Mouse (Mus musculus) duodenum, adult 2 months (tissue): Measurements from ENCODE around the gene Tmem183a. TPM values are rescaled to one million over a fixed set of nuclear protein-coding genes. Genes with fewer than 3 reads are reported as not detected.

ENCODE experiments used
- polyA plus RNA-seq: library from polyadenylated mRNA; depleted of rRNA; stranded (reverse); fragments of >200 nt; gene quantifications from 2 replicates; pipeline ENCODE4 v1.2.3, GENCODE M21; 2012; ENCODE audit warnings: low replicate concordance; rRNA removed

Gene Tmem183a
- 83.7 and 107 TPM in 2 replicates for polyA plus RNA-seq

DNA sequence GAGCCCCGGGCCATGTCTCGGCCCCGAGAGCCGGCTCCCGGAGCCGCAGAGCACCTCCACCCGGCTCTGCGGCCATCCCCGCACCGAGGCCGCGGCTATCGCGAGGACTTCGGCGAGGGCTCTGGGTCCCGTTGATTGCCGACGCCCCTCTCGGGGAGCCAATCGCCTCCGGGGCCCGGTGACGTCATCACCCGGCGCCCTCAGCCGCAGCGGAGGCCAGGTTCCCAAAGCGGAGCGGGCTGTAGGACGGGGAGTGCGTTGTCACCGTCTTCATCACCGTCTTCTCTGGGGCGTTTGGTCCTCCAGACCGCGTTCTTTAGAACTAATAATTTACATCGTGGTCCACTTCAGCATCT is at the start of gene Tmem183a:
Gene Tmem183a, minus strand, starts transcription at position 123 of the 356 bp plus-strand sequence.

DNA sequence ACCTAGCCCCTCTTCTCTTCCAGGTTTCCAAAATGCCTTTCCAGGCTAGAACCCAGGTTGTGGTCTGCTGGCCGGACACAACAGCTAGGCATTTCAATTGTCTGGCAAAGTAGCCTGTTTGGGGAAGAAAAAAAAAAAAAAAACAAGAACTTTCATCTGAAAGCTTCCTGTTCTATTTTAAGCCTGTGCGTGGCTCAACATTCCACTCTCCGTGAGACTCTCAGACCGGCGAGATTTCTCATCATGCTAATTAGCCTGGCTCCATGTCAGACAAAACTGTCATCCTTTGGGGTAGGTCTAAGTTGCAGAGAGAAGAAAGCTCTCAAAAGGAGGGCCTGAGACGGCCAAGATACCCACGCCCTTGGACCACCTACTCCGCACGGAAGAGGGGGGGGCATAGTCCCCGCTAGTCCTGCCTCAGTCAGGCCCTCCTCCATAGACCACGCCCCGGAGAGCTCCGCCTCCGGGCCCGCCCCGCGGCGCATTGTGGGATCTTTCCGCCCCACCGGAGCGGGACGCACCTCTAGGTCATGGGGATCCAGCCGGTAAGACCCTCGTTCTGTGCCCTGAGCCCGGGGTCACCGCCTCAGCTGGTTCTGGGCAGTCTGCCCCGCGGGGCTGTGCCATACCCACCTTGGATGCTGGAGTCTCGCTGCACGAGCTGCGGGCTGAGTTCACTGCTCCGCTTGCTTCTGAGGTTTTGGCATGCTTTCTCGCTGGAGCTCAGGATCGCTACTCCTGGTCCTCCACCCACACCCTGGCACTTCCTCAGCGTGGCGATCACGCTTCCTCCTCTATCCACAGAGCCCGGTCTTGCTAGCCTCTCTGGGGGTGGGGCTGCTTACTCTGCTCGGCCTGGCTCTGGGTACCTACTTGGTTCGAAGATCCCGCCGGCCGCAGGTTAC is 44.0 kb upstream of the Tmem183a start, which contains the start of gene Cyb5r1:
Gene Cyb5r1, plus strand, starts transcription at position 51 of the 905 bp plus-strand sequence.

DNA sequence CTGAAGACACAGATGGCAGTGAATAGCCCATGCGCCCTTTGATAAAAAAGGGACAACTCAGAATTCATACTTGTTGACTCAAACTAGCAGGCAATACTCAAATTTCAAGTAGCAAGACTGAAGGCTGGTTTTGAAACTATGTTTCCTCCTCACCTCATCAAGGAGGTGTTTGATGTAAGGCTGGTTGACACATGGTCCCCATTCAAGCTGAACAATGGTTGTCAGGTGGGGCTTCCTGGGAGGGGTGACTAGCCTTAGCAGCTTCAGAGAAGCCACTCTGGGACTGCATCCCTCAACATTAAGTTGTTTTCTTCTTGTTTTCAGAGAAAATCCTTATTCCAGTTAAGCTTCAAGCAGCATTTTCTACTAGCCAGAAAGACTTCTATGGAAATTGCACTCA is 23.9 kb upstream of the Tmem183a start, which contains the start of gene 4933406M09Rik:
Gene 4933406M09Rik, plus strand, starts transcription at position 275 of the 400 bp plus-strand sequence.

DNA sequence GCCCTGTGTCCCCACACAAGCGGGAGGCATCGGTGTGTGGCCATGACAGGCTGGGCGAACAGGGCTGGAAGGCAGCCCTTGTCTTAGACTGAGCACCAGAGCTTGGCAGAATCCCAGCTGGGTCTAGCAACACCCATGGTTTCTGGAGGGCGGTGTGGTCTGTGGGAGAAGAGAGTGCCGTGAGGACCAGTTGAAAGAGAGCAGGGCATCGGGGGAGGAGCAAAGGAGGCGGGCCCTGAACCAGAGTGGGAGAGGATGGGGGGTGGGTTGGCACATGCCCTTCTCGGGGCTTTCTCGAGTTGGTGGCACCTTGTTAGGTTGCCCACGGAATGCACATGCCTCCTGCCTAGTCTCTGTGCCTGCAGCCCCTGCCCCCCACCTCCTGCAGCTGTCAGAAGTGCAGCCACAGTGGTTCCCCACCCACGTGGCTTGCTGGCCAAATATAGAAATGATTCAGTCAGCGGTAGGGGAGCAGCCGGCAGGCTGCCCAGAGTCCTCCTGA is 29.0 kb downstream of the Tmem183a start, which contains the start of gene Ppfia4:
Gene Ppfia4, minus strand, starts transcription at position 159 of the 502 bp plus-strand sequence.

Other genes with a start within 250 kb of the Tmem183a start
- gene Chil1, start 179.8 kb downstream of the Tmem183a start, polyA plus RNA-seq = 0.18 and 0.32 TPM in 2 replicates
- 0.06 TPM in 1 of 2 replicates, not detected in the other for gene Mybph, start 168.5 kb downstream of the Tmem183a start, polyA plus RNA-seq
- 0.95 and 1.8 TPM in 2 replicates for gene Adora1, start 126.5 kb downstream of the Tmem183a start, polyA plus RNA-seq
- gene Myog, start 72.0 kb downstream of the Tmem183a start, polyA plus RNA-seq = not detected in 2 replicates
- gene Ppfia4, start 29.1 kb downstream of the Tmem183a start, polyA plus RNA-seq = 7.8 and 11.5 TPM in 2 replicates
- not detected in 2 replicates for gene 4933406M09Rik, start 24.0 kb upstream of the Tmem183a start, polyA plus RNA-seq
- gene Cyb5r1, start 43.6 kb upstream of the Tmem183a start, polyA plus RNA-seq = 17.3 and 43.0 TPM in 2 replicates
- gene Adipor1, start 53.4 kb upstream of the Tmem183a start, polyA plus RNA-seq = 118 and 137 TPM in 2 replicates
- 1.9 and 2.1 TPM in 2 replicates for gene Klhl12, start 93.6 kb upstream of the Tmem183a start, polyA plus RNA-seq
- gene Rabif, start 132.7 kb upstream of the Tmem183a start, polyA plus RNA-seq = 5.8 and 9.4 TPM in 2 replicates
- gene Mgat4e, start 187.7 kb upstream of the Tmem183a start, polyA plus RNA-seq = not detected in 2 replicates
- gene Kdm5b, start 198.2 kb upstream of the Tmem183a start, polyA plus RNA-seq = 10.1 TPM in 2 replicates